Mouse (Mus musculus): ENCODE measurements around the gene Defb38. TPM values are rescaled to one million over a fixed set of nuclear protein-coding genes. Genes with fewer than 3 reads are reported as not detected.

Defb38 gene
- polyA plus RNA-seq (2017; shearing (Covaris generic)): not detected

GRCm38 (mm10) chr8:19026466-19026865 is at the start of gene Defb38:
Gene Defb38 (minus strand): TSS chr8:19026566.

GRCm38 (mm10) chr8:19064710-19065109 is 38.3 kb upstream of the Defb38 start, which contains the start of gene Defb39:
Gene Defb39 (minus strand): TSS chr8:19064810.

Other genes starting within 250 kb of the Defb38 start
- not detected for gene Defb40, start 48.3 kb downstream of the Defb38 start, polyA plus RNA-seq (2017; shearing (Covaris generic))
- not detected for gene Defb37, start 35.5 kb downstream of the Defb38 start, polyA plus RNA-seq (2017; shearing (Covaris generic))
- not detected for gene Defb39, start 38.2 kb upstream of the Defb38 start, polyA plus RNA-seq (2017; shearing (Covaris generic))
- not detected for gene Defb12, start 88.3 kb upstream of the Defb38 start, polyA plus RNA-seq (2017; shearing (Covaris generic))
- gene Defb34, start 97.2 kb upstream of the Defb38 start, polyA plus RNA-seq (2017; shearing (Covaris generic)): not detected
- not detected for gene Gm45826, start 114.2 kb upstream of the Defb38 start, polyA plus RNA-seq (2017; shearing (Covaris generic))
- gene Defb14, start 167.8 kb upstream of the Defb38 start, polyA plus RNA-seq (2017; shearing (Covaris generic)): not detected
- not detected for gene Defb4, start 172.1 kb upstream of the Defb38 start, polyA plus RNA-seq (2017; shearing (Covaris generic))
- not detected for gene Defb6, start 198.9 kb upstream of the Defb38 start, polyA plus RNA-seq (2017; shearing (Covaris generic))
- gene Defb46, start 213.3 kb upstream of the Defb38 start, polyA plus RNA-seq (2017; shearing (Covaris generic)): not detected
- gene Defb5, start 221.0 kb upstream of the Defb38 start, polyA plus RNA-seq (2017; shearing (Covaris generic)): not detected